Mouse (Mus musculus): ENCODE results near the gene Foxe3. TPM values are rescaled to one million over a fixed set of nuclear protein-coding genes. Genes with fewer than 3 reads are reported as not detected.

Gene Foxe3
- total and polyA plus RNA-seq, 3 experiments: not detected

DNA sequence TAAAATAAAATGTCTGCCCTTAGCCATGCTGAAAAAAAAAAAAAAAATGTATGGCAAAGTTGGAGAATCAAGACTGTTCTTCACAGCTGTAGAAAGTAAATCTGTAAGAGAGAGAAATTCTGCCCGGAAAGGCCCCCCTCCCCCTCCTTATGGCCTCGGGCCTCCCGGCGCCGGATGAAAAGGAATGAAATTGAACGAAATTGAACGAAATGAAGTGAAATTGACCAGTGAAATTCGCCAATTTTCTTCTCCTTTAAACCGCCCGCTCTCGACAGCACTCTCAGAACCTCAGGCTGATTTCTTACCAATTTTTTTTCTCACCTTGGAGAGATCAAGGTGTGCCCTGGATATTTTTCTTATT is 22.4 kb downstream of the Foxe3 start:
- in situ Hi-C loops (cut with MboI; ENCODE audit: low pct_ligation_motif_present, low pct_unique_long_range_greater_than_20kb, low sequenced_read_pairs) (no loop called here), dilution Hi-C loops (cut with MboI; ENCODE audit: extremely low pct_ligation_motif_present, extremely low pct_unique_long_range_greater_than_20kb, low sequenced_read_pairs) (no loop called here)
- H3K4me1 ChIP-seq (ENCODE audit: control insufficient read depth in 1 of 2, insufficient read depth in 2 of 2): no peaks in the 10 kb centered on the region
- no peak overlapping the region for H3K4me3 ChIP-seq (replicated peaks in 1 of 3; ENCODE audit: low read depth in 2 of 3, low read length in 2 of 3, poor library complexity in 1 of 3)
- DNase-seq (ENCODE audit: extremely low read depth): no peak
- no peaks in the 10 kb centered on the region for H3K36me3 ChIP-seq (replicated peaks in 1 of 2; ENCODE audit: control insufficient read depth in 1 of 2, insufficient read depth in 1 of 2, low read length in 1 of 2)
- no peak overlapping the region for H3K27ac ChIP-seq (ENCODE audit: insufficient read depth, low read depth)
- H3K27me3 ChIP-seq (replicated peaks): peaks cover 63% of the 10 kb centered on the region
- no peak overlapping the region for H3K4me2 ChIP-seq (ENCODE audit: insufficient read depth, low read depth, poor library complexity, severe bottlenecking)
- H3K9ac ChIP-seq (ENCODE audit: insufficient read depth, low read depth): no peak overlapping the region
- H3K79me2 ChIP-seq (replicated peaks; ENCODE audit: control insufficient read depth, extremely low read depth, insufficient read depth, poor library complexity, severe bottlenecking): no peaks in the 10 kb centered on the region
- TF ChIP-seq MXI1 (IDR thresholded peaks at IDR 0.05; ENCODE audit: low read depth, low read length): no peak
- no peak for TF ChIP-seq TBP (conservative IDR thresholded peaks at IDR 0.05; ENCODE audit: low read depth, low read length)
- no peak for TF ChIP-seq MEF2A (IDR thresholded peaks at IDR 0.05; ENCODE audit: borderline replicate concordance, low read depth, low read length)
- TF ChIP-seq MAX (IDR thresholded peaks at IDR 0.05; ENCODE audit: low read length): no peak
- TF ChIP-seq PAX5 (IDR thresholded peaks at IDR 0.05; ENCODE audit: low read length): no peak
- TF ChIP-seq ELF1 (IDR thresholded peaks at IDR 0.05; ENCODE audit: low read depth, low read length): no peak
- TF ChIP-seq EP300 (IDR thresholded peaks at IDR 0.05; ENCODE audit: low read length): no peak
- TF ChIP-seq BHLHE40 (IDR thresholded peaks at IDR 0.05; ENCODE audit: low read depth, low read length): no peak
- no peak for TF ChIP-seq USF2 (conservative IDR thresholded peaks at IDR 0.05; ENCODE audit: low read depth, low read length)
- H3K9me3 ChIP-seq (replicated peaks; ENCODE audit: low read length): peaks cover 15% of the 10 kb centered on the region

DNA sequence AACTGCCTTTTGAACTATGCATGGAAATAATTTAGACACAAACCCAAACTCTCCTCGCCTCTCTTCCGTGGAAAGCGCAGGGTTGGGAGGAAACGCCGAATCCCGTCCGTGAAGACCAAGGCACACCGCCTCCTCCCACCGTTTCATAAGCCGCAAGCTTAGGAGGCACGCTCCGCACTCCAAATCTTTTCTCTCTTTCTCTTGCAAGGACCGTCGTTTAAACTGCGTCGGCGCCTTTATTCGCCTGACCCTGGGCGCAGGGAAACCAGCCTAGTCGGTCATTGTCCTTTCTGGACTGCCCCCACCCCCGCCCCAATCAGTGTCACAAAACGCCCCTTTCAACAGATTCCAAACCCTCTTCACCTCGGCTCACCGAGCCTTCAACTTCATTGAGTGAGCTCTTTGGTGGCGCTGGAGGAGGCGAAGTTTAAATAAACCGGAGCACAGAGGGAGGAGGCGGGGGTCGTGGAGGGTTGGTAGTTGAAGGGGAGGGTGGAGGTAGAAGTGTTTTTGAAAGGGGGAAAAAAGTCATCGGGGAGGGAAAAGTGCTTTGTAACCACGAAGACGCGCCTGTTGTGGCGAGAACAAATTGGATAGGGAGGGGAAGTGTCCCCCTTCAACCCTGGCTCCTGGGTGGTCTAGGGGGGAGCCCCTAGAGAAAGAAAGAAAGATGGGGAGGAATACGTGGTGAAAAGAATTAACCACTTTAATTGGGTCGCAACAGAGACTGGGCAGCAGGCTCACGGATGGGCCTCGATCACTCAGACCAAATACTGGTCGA is 23.0 kb downstream of the Foxe3 start:
- no peaks in the 10 kb centered on the region for H3K4me1 ChIP-seq (ENCODE audit: control insufficient read depth in 1 of 2, insufficient read depth in 2 of 2)
- TF ChIP-seq JUND (conservative IDR thresholded peaks at IDR 0.05; ENCODE audit: low read depth, low read length) (no peak), SMC3 (IDR thresholded peaks at IDR 0.05; ENCODE audit: low read depth, low read length) (no peak), POLR2A (IDR thresholded peaks at IDR 0.05; ENCODE audit: low read depth, low read length) (no peak), MAZ (IDR thresholded peaks at IDR 0.05; ENCODE audit: low read depth, low read length) (no peak), BHLHE40 (IDR thresholded peaks at IDR 0.05; ENCODE audit: low read depth, low read length) (no peak), USF2 (conservative IDR thresholded peaks at IDR 0.05; ENCODE audit: low read depth, low read length) (no peak), E2F4 (IDR thresholded peaks at IDR 0.05; ENCODE audit: insufficient replicate concordance, low read depth, low read length) (no peak), POLR2AphosphoS2 (IDR thresholded peaks at IDR 0.05; ENCODE audit: low read depth, low read length) (no peak), HCFC1 (IDR thresholded peaks at IDR 0.05; ENCODE audit: low read depth, low read length) (no peak), MAX (IDR thresholded peaks at IDR 0.05; ENCODE audit: low read length) (no peak), CHD2 (IDR thresholded peaks at IDR 0.05; ENCODE audit: low read length) (no peak), RAD21 (IDR thresholded peaks at IDR 0.05; ENCODE audit: low read depth, low read length) (no peak), UBTF (IDR thresholded peaks at IDR 0.05; ENCODE audit: low read depth, low read length) (no peak), TBP (conservative IDR thresholded peaks at IDR 0.05; ENCODE audit: low read depth, low read length) (no peak), IRF4 (IDR thresholded peaks at IDR 0.05; ENCODE audit: low read depth, low read length) (no peak), CHD1 (IDR thresholded peaks at IDR 0.05; ENCODE audit: low read depth, low read length) (no peak), MAFK (IDR thresholded peaks at IDR 0.05; ENCODE audit: insufficient replicate concordance, low read length) (no peak), SIN3A (IDR thresholded peaks at IDR 0.05; ENCODE audit: low read length) (no peak), NRF1 (IDR thresholded peaks at IDR 0.05; ENCODE audit: low read depth, low read length) (no peak)
- no peaks in the 10 kb centered on the region for H3K79me2 ChIP-seq (replicated peaks; ENCODE audit: control insufficient read depth, extremely low read depth, insufficient read depth, poor library complexity, severe bottlenecking)
- no peaks in the 10 kb centered on the region for H3K36me3 ChIP-seq (replicated peaks in 1 of 2; ENCODE audit: control insufficient read depth in 1 of 2, insufficient read depth in 1 of 2, low read length in 1 of 2)
- no peak for DNase-seq (ENCODE audit: extremely low read depth)
- H3K27me3 ChIP-seq (replicated peaks): peaks cover 69% of the 10 kb centered on the region
- no peak overlapping the region for H3K4me3 ChIP-seq (replicated peaks in 1 of 3; ENCODE audit: low read depth in 2 of 3, low read length in 2 of 3, poor library complexity in 1 of 3)
- dilution Hi-C loops (cut with MboI; ENCODE audit: extremely low pct_ligation_motif_present, extremely low pct_unique_long_range_greater_than_20kb, low sequenced_read_pairs) (no loop called here), in situ Hi-C loops (cut with MboI; ENCODE audit: low pct_ligation_motif_present, low pct_unique_long_range_greater_than_20kb, low sequenced_read_pairs) (no loop called here)
- H3K4me2 ChIP-seq (ENCODE audit: insufficient read depth, low read depth, poor library complexity, severe bottlenecking): no peak overlapping the region
- H3K9ac ChIP-seq (ENCODE audit: insufficient read depth, low read depth): no peak overlapping the region
- H3K27ac ChIP-seq (ENCODE audit: insufficient read depth, low read depth): no peak overlapping the region
- peaks cover 13% of the 10 kb centered on the region for H3K9me3 ChIP-seq (replicated peaks; ENCODE audit: low read length)
